Mouse (Mus musculus) liver, embryonic 11.5 days (tissue): Measurements from ENCODE around the gene Higd1c. TPM values are rescaled to one million over a fixed set of nuclear protein-coding genes. Genes with fewer than 3 reads are reported as not detected.

Experiments used
- ATAC-seq: fragments of 200-750 bp; cut with Nextera tagmentation; replicated peaks from 2 replicates; pipeline ENCODE4 v1.8.0; 2017; ENCODE audit warnings: moderate number of reproducible peaks, mild to moderate bottlenecking, moderate TSS enrichment, moderate library complexity; ENCODE audit not compliant: low FRiP score
- DNase-seq: peaks from one replicate; pipeline ENCODE4 v3.0.0-alpha.2; 2017; ENCODE audit warnings: low spot score
- H3K27ac ChIP-seq: fragments of 300-500 bp; sonication (generic); 2 replicates; pipeline ENCODE4 v1.5.1; 2014; ENCODE audit warnings: mild to moderate bottlenecking, low read depth, low read length, control low read depth
- H3K27me3 ChIP-seq: fragments of 300-500 bp; sonication (generic); replicated peaks from 2 replicates; pipeline ENCODE4 v1.6.1; 2014; ENCODE audit warnings: low read length, mixed read lengths; ENCODE audit not compliant: control insufficient read depth, insufficient read depth
- H3K36me3 ChIP-seq: fragments of 300-500 bp; sonication (generic); 2 replicates; pipeline ENCODE4 v1.6.1; 2014; ENCODE audit warnings: mild to moderate bottlenecking, low read length, moderate library complexity, mixed read lengths; ENCODE audit not compliant: control insufficient read depth, insufficient read depth
- H3K4me1 ChIP-seq: fragments of 300-500 bp; sonication (generic); replicated peaks from 2 replicates; pipeline ENCODE4 v1.6.1; 2014; ENCODE audit warnings: low read length, mixed read lengths; ENCODE audit not compliant: control insufficient read depth, insufficient read depth
- H3K4me2 ChIP-seq: fragments of 300-500 bp; sonication (generic); 2 replicates; pipeline ENCODE4 v1.6.1; 2014; ENCODE audit warnings: mild to moderate bottlenecking, control low read depth, moderate library complexity
- H3K4me3 ChIP-seq: fragments of 300-500 bp; sonication (generic); 2 replicates; pipeline ENCODE4 v1.5.1; 2014; ENCODE audit warnings: low read depth, low read length, control low read depth
- H3K9ac ChIP-seq: fragments of 300-500 bp; sonication (generic); 2 replicates; pipeline ENCODE4 v1.6.1; 2014; ENCODE audit warnings: low read depth, low read length, control low read depth
- H3K9me3 ChIP-seq: fragments of 300-500 bp; sonication (generic); 2 replicates; pipeline ENCODE4 v1.6.1; 2016; ENCODE audit warnings: low read length, inconsistent platforms, mixed read lengths; ENCODE audit not compliant: control insufficient read depth
- WGBS: fragments of 180-500 bp; shearing (Covaris S2); extraction: QIAGEN DNeasy Blood & Tissue Kit; methylation state at CpG from one replicate; pipeline ENCODE4 v1.1.7; 2014; 5-methylcytosine and 5-hydroxymethylcytosine counted together
- polyA plus RNA-seq: library from polyadenylated mRNA; unstranded; fragments of >200 nt; fragmentation: Nextera tagmentation; extraction: Ambion mirVana; gene quantifications from 2 replicates; pipeline ENCODE4 v1.2.1, GENCODE M21; 2014

Higd1c gene
- polyA plus RNA-seq, 1 experiment from 2014 or later: not detected

- Histone ChIP-seq H3K4me1 (peaks cover 35% of the 10 kb centered on the region), H3K4me3 (no peak overlapping the region), H3K36me3 (peaks cover 30% of the 10 kb centered on the region), H3K9me3 (no peaks in the 10 kb centered on the region), H3K4me2 (peak overlapping the region; percentile 46), H3K9ac (0 out of 2 replicates have a peak overlapping the region, but pooled peaks have one; percentile 42), H3K27me3 (no peaks in the 10 kb centered on the region), H3K27ac (peak overlapping the region; percentile 76)
- 51% methylated on average over 7 of the region's 7 CpGs for WGBS
- ATAC-seq: peak; percentile 89
- no peak for DNase-seq
These were observed 27.3 kb downstream of the Higd1c start for GRCm38 (mm10) chr15:100391599-100391998.

- no peak overlapping the region for H3K4me2 ChIP-seq
- peaks cover 42% of the 10 kb centered on the region for H3K36me3 ChIP-seq
- no peak overlapping the region for H3K27ac ChIP-seq
- no peak overlapping the region for H3K9ac ChIP-seq
- H3K9me3 ChIP-seq: no peaks in the 10 kb centered on the region
- no peak for DNase-seq
- peaks cover 35% of the 10 kb centered on the region for H3K4me1 ChIP-seq
- H3K4me3 ChIP-seq: no peak overlapping the region
- H3K27me3 ChIP-seq: no peaks in the 10 kb centered on the region
- no peak for ATAC-seq
- WGBS: 89% methylated on average over 11 of the region's 11 CpGs
These were observed 28.7 kb downstream of the Higd1c start for GRCm38 (mm10) chr15:100393016-100393415.

- WGBS: 95% methylated on average over 3 of the region's 3 CpGs
- ATAC-seq (no peak), DNase-seq (no peak)
- Histone ChIP-seq H3K4me1 (peaks cover 26% of the 10 kb centered on the region), H3K4me3 (no peak overlapping the region), H3K4me2 (no peak overlapping the region), H3K27me3 (no peaks in the 10 kb centered on the region), H3K9me3 (no peaks in the 10 kb centered on the region), H3K36me3 (peaks cover 66% of the 10 kb centered on the region), H3K27ac (no peak overlapping the region), H3K9ac (no peak overlapping the region)
These were observed 31.2 kb downstream of the Higd1c start for GRCm38 (mm10) chr15:100395561-100395960.

GRCm38 (mm10) chr15:100400592-100401250 lies 36.4 kb downstream of the Higd1c start:
- DNase-seq: no peak
- Histone ChIP-seq H3K4me2 (no peak overlapping the region), H3K9ac (no peak overlapping the region), H3K36me3 (peaks cover 84% of the 10 kb centered on the region), H3K27ac (no peak overlapping the region), H3K4me1 (peaks cover 9% of the 10 kb centered on the region), H3K4me3 (no peak overlapping the region), H3K9me3 (no peaks in the 10 kb centered on the region), H3K27me3 (no peaks in the 10 kb centered on the region)
- no peak for ATAC-seq
- WGBS: 84% methylated on average over 16 of the region's 16 CpGs

GRCm38 (mm10) chr15:100401811-100402210 lies 37.5 kb downstream of the Higd1c start:
- H3K9ac ChIP-seq: no peak overlapping the region
- no peaks in the 10 kb centered on the region for H3K9me3 ChIP-seq
- ATAC-seq (no peak), DNase-seq (no peak)
- no peak overlapping the region for H3K4me2 ChIP-seq
- no peak overlapping the region for H3K4me3 ChIP-seq
- peaks cover 76% of the 10 kb centered on the region for H3K36me3 ChIP-seq
- 97% methylated on average over 4 of the region's 4 CpGs for WGBS
- H3K27me3 ChIP-seq: no peaks in the 10 kb centered on the region
- peaks cover 13% of the 10 kb centered on the region for H3K4me1 ChIP-seq
- no peak overlapping the region for H3K27ac ChIP-seq

GRCm38 (mm10) chr15:100402347-100402746 lies 38.0 kb downstream of the Higd1c start:
- H3K27me3 ChIP-seq: no peaks in the 10 kb centered on the region
- H3K4me1 ChIP-seq: peaks cover 13% of the 10 kb centered on the region
- H3K9me3 ChIP-seq: no peaks in the 10 kb centered on the region
- peaks cover 72% of the 10 kb centered on the region for H3K36me3 ChIP-seq
- no peak overlapping the region for H3K9ac ChIP-seq
- no peak overlapping the region for H3K27ac ChIP-seq
- WGBS: 84% methylated on average over 14 of the region's 14 CpGs
- no peak overlapping the region for H3K4me3 ChIP-seq
- no peak for ATAC-seq
- no peak for DNase-seq
- no peak overlapping the region for H3K4me2 ChIP-seq

- Histone ChIP-seq H3K4me2 (no peak overlapping the region), H3K27me3 (no peaks in the 10 kb centered on the region), H3K27ac (no peak overlapping the region), H3K9ac (no peak overlapping the region), H3K36me3 (peaks cover 68% of the 10 kb centered on the region), H3K4me3 (no peak overlapping the region), H3K4me1 (peaks cover 13% of the 10 kb centered on the region), H3K9me3 (no peaks in the 10 kb centered on the region)
- WGBS: 74% methylated on average over 4 of the region's 4 CpGs
- DNase-seq (no peak), ATAC-seq (no peak)
These were observed 38.5 kb downstream of the Higd1c start for GRCm38 (mm10) chr15:100402798-100403197.

GRCm38 (mm10) chr15:100403318-100404000 lies 39.1 kb downstream of the Higd1c start:
- DNase-seq (no peak), ATAC-seq (no peak)
- H3K4me1 ChIP-seq: peaks cover 13% of the 10 kb centered on the region
- H3K27me3 ChIP-seq: no peaks in the 10 kb centered on the region
- no peak overlapping the region for H3K27ac ChIP-seq
- H3K4me3 ChIP-seq: no peak overlapping the region
- no peak overlapping the region for H3K4me2 ChIP-seq
- peaks cover 63% of the 10 kb centered on the region for H3K36me3 ChIP-seq
- WGBS: 90% methylated on average over 16 of the region's 16 CpGs
- no peaks in the 10 kb centered on the region for H3K9me3 ChIP-seq
- H3K9ac ChIP-seq: no peak overlapping the region

- no peaks in the 10 kb centered on the region for H3K27me3 ChIP-seq
- no peak overlapping the region for H3K4me2 ChIP-seq
- no peaks in the 10 kb centered on the region for H3K9me3 ChIP-seq
- DNase-seq: no peak
- H3K4me3 ChIP-seq: no peak overlapping the region
- no peak for ATAC-seq
- H3K9ac ChIP-seq: no peak overlapping the region
- no peak overlapping the region; the same call in 1 of the 2 replicates for H3K27ac ChIP-seq
- H3K36me3 ChIP-seq: peaks cover 49% of the 10 kb centered on the region
- peaks cover 18% of the 10 kb centered on the region for H3K4me1 ChIP-seq
- WGBS: 50% methylated on average over 5 of the region's 5 CpGs
These were observed 41.7 kb downstream of the Higd1c start for GRCm38 (mm10) chr15:100406088-100406487.
